Mouse (Mus musculus) adrenal gland, adult (tissue): ENCODE results near the gene Samd5.

Experiments
- DNase-seq, 2 experiments: peaks; one replicate each; pipeline ENCODE4 v3.0.0; 2022 to 2023; ENCODE audit warnings: low spot score in 1 of 2; ENCODE audit not compliant: inconsistent age in 2 of 2

The Samd5 gene

GRCm38 (mm10) chr10:9652946-9653345 lies 22.1 kb downstream of the Samd5 start:
- no peak for DNase-seq

GRCm38 (mm10) chr10:9650050-9650825 lies 24.8 kb downstream of the Samd5 start:
- peak in 1 of 2 experiments; percentile 38 for DNase-seq

GRCm38 (mm10) chr10:9648464-9648863 lies 26.5 kb downstream of the Samd5 start:
- DNase-seq: no peak

- DNase-seq: no peak
Observed at GRCm38 (mm10) chr10:9647741-9648140, 27.3 kb downstream of the Samd5 start.

- no peak for DNase-seq
Observed at GRCm38 (mm10) chr10:9646391-9646790, 28.6 kb downstream of the Samd5 start.

- DNase-seq: no peak
Observed at GRCm38 (mm10) chr10:9643531-9643930, 31.5 kb downstream of the Samd5 start.

GRCm38 (mm10) chr10:9642077-9642476 lies 32.9 kb downstream of the Samd5 start:
- DNase-seq: peak in 1 of 2 experiments; percentile 24

- no peak for DNase-seq
Observed at GRCm38 (mm10) chr10:9640678-9641077, 34.3 kb downstream of the Samd5 start.

GRCm38 (mm10) chr10:9640056-9640455 lies 35.0 kb downstream of the Samd5 start:
- peak in 1 of 2 experiments; percentile 30 for DNase-seq

GRCm38 (mm10) chr10:9625356-9625755 lies 49.7 kb downstream of the Samd5 start:
- no peak for DNase-seq

GRCm38 (mm10) chr10:9621926-9622688 lies 52.9 kb downstream of the Samd5 start:
- no peak for DNase-seq

- DNase-seq: no peak
Observed at GRCm38 (mm10) chr10:9621055-9621454, 54.0 kb downstream of the Samd5 start.

- no peak for DNase-seq
Observed at GRCm38 (mm10) chr10:9615009-9615408, 60.0 kb downstream of the Samd5 start.

- no peak for DNase-seq
Observed at GRCm38 (mm10) chr10:9608854-9609253, 66.2 kb downstream of the Samd5 start.

- no peak for DNase-seq
Observed at GRCm38 (mm10) chr10:9607155-9607554, 67.9 kb downstream of the Samd5 start.

GRCm38 (mm10) chr10:9605635-9606034 lies 69.4 kb downstream of the Samd5 start:
- DNase-seq: peak in 1 of 2 experiments; percentile 46

GRCm38 (mm10) chr10:9603290-9603689 lies 71.7 kb downstream of the Samd5 start:
- no peak for DNase-seq

- DNase-seq: no peak
Observed at GRCm38 (mm10) chr10:9602845-9603244, 72.2 kb downstream of the Samd5 start.

- no peak for DNase-seq
Observed at GRCm38 (mm10) chr10:9602389-9602788, 72.6 kb downstream of the Samd5 start.

- DNase-seq: peak; percentile 56 to 77
Observed at GRCm38 (mm10) chr10:9596228-9596627, 78.8 kb downstream of the Samd5 start.

- no peak for DNase-seq
Observed at GRCm38 (mm10) chr10:9594666-9595065, 80.3 kb downstream of the Samd5 start.

- DNase-seq: no peak
Observed at GRCm38 (mm10) chr10:9590606-9591005, 84.4 kb downstream of the Samd5 start.
